Mouse (Mus musculus) erythroblast, adult 5-6 weeks (primary cell): ENCODE results near the gene A530032D15Rik. TPM values are rescaled to one million over a fixed set of nuclear protein-coding genes. Genes with fewer than 3 reads are reported as not detected.
"Not testable (repeated sequence)": the region's sequence is repeated elsewhere in the genome, so short reads cannot be mapped to it uniquely, and the experiment has no call there.

Experiments used
- ATAC-seq: replicated peaks from 2 replicates; pipeline ENCODE4 v1.8.0; 2016; ENCODE audit warnings: moderate number of reproducible peaks, mild to moderate bottlenecking, moderate TSS enrichment, inconsistent platforms; ENCODE audit not compliant: poor library complexity, low FRiP score, severe bottlenecking
- total RNA-seq, 2 experiments: library from RNA; stranded (forward) in 1 of 2; stranded (reverse) in 1 of 2; fragments of 150-400 nt in 1 of 2; fragments of 200-764, 138-1000 nt in 1 of 2; gene quantifications; 2 replicates each; pipeline versions ENCODE4 v1.2.3 to v1.2.4; 2015 to 2017; ENCODE audit warnings: low replicate concordance in 2 of 2

A530032D15Rik gene
- 2.1 TPM in 1 of 2 replicates, not detected in the other for total RNA-seq (2015; ENCODE audit: low replicate concordance)
- total RNA-seq (2017; ENCODE audit: low replicate concordance), result 3.2 and 9.4 TPM in 2 replicates

DNA sequence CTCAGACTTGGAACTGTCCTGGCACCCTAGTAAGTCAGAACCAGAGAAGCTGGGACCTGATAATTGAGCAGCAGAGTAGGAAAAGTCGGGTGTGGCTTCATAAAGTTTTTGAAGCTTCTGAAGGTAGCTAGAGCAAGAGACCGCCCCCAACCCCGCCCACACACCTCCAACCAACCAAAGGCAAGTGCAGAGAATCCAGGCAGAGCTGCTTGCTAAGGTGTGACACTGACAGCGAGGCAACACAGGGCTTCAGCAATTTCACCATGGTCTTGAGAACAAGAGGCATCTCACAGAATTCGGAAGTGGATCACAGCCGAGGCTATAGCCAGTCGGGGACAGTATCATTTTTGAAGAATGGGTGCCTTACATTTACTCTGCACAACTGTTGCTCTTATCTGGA is at the start of gene A530032D15Rik:
Gene A530032D15Rik, minus strand, starts transcription at position 101 of the 400 bp plus-strand sequence.
- ATAC-seq, result not testable (repeated sequence)

- ATAC-seq, result not testable (repeated sequence)
Observed at GRCm38 (mm10) chr1:85155151-85155550, 45.5 kb upstream of the A530032D15Rik start.

GRCm38 (mm10) chr1:85133671-85134070 is 24.0 kb upstream of the A530032D15Rik start:
- ATAC-seq, result not testable (repeated sequence)

DNA sequence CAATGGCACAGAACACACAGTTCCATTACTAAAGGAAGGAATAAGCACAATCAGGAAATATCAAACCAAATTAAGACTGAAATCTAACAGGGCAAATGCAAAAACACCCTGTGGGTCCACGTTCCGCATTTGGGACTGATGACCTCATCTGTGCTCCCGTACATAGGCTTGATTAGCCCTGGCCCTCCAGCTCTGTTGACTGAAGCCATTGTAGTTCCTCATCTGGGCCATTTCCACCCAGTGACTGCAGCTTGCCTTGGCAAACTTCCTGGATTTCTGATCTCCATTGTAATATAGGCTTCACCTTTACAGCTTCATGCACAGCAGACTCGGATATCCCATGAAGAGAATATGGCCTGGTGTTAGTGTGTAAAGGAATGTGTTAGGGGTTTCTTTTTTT is 12.2 kb upstream of the A530032D15Rik start:
- not testable (repeated sequence) for ATAC-seq

DNA sequence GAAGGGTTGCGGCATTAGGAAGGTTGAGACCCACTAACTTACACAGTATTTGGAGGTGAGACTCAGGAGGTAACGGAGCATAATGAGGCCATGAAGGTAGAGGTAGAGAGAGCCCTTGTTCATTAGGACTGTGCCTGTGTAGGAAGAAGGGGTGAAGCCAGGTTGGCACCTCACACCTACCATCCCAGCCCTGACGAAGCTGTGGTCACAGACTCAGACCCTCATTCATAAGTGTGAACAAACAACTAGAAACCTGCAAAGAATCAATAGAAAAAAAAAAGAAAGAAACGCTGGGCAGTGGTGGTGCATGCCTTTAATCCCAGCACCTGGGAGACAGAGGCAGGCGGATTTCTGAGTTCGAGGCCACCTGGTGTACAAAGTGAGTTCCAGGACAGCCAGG is 8.7 kb upstream of the A530032D15Rik start:
- ATAC-seq, result not testable (repeated sequence)

- not testable (repeated sequence) for ATAC-seq
Observed at GRCm38 (mm10) chr1:85117537-85117936, 7.9 kb upstream of the A530032D15Rik start.

- not testable (repeated sequence) for ATAC-seq
Observed at GRCm38 (mm10) chr1:85114666-85115402, 5.2 kb upstream of the A530032D15Rik start.

- ATAC-seq, result not testable (repeated sequence)
Observed at GRCm38 (mm10) chr1:85114078-85114477, 4.4 kb upstream of the A530032D15Rik start.

DNA sequence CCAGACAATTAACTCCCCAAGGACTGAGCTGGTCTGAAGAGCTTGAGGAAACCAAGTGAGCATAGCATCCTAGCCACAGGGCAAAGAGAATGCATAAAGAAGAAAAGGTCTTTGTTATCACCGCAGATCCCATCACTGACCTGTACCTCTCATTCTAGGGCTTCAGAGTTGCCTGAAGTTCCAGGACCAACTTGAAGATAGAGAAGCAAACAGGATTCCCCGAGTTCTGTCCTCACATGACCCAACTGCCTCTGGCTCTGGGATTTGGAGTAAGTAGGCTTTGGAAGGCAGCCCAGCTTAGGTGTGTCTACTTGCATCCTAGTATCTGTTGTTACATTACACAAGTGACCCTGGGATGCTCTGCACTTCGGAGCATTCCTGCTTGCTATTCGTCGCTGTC is 3.2 kb upstream of the A530032D15Rik start:
- ATAC-seq, result not testable (repeated sequence)

- ATAC-seq, result not testable (repeated sequence)
Observed at GRCm38 (mm10) chr1:85112266-85112665, 2.6 kb upstream of the A530032D15Rik start.

DNA sequence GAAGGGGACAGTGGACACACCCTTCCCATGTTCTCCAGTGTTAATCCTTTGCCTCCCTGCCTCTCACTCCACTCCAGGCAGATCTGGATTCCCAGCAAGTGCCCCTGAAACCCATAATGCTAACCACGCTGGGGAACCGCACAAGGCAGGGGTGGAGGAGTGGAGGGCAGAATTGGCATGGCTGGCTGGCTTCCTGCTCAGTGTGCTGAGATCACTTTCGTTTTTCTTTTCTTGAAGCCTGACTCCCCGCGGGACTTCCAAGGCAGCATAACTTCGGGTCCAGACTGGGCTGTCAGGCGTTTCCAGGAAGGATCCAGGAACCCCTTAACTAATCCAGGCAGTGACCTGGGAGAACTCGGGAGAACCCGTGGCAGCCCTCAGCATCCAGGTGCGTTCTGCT is 1.9 kb upstream of the A530032D15Rik start:
- not testable (repeated sequence) for ATAC-seq

- not testable (repeated sequence) for ATAC-seq
Observed at GRCm38 (mm10) chr1:85110876-85111275, 1.2 kb upstream of the A530032D15Rik start.

DNA sequence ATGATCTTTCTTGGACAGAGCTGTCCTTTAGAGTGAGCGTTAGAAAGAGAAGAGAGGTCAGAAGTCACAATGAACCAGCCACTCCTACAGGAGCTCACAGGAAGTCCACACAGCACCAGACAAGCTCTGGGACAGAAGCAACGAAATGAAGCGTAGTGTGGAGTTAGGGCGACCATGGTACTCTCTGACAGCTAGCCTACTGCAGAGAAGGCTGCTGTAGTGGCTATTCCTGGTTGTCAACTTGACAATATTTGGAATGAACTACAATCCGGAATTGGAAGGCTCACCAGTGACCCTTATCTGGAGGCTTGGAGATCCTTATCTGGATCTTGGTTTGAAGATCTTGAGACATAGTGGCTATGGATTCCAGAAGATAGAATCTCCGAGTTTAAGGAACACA is 3.6 kb downstream of the A530032D15Rik start:
- not testable (repeated sequence) for ATAC-seq

DNA sequence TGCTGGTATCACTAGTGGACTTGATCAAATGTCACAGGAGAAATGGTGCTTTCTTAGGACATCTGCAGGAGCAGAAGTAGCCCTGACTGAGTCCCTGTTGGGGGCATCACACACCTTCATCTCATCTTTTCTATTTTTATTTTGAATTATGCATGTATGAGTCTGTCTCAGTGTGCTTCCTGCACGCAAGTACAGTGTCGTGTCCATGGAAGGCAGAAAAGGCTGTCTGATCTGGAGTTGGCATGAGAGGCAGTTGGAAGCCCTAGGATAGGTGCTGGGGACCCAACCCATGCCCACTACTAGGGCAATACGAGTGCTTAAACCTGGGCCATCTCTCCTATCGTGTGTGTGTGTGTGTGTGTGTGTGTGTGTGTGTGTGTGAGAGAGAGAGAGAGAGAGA is 4.3 kb downstream of the A530032D15Rik start:
- not testable (repeated sequence) for ATAC-seq

DNA sequence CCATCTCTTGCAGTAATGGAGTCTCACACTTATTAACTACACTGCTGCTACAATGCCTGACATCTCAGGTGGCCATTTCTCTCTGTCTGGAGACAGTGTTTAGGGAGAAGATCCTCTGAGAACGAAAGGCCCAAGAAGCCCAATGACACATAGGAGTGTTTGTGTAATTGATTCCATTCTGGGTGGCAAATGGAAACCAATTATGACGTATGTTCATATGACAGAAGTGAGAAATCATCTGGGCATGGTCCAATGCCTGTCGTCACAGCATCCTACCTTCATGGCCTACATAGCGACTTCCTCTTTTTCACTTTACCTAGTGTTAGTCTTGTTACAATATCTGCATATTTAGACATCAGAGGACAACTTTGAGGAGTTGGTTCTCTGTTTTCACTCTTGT is 7.9 kb downstream of the A530032D15Rik start:
- not testable (repeated sequence) for ATAC-seq

GRCm38 (mm10) chr1:85099864-85100263 is 9.8 kb downstream of the A530032D15Rik start, which contains the start of gene Gm10553:
TSS of gene Gm10553 (plus strand) at chr1:85100164.
- ATAC-seq, result not testable (repeated sequence)

DNA sequence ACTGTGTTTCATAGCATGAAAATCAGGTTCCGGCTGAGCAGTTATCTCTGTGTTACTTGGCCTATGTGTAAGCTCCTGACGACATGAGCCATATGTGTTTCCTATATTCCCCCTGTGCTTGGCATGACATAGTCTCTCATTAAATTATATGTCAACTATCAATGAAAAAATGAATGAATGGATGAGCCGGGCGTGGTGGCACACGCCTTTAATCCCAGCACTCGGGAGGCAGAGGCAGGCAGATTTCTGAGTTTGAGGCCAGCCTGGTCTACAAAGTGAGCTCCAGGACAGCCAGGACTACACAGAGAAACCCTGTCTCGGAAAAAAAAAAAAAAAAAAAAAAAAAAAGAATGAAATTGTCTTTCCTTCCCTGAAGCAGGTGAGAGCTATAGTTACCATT is 10.6 kb downstream of the A530032D15Rik start:
- not testable (repeated sequence) for ATAC-seq

GRCm38 (mm10) chr1:85093011-85093572 is 16.6 kb downstream of the A530032D15Rik start:
- not testable (repeated sequence) for ATAC-seq

GRCm38 (mm10) chr1:85092169-85092568 is 17.5 kb downstream of the A530032D15Rik start:
- ATAC-seq, result not testable (repeated sequence)

GRCm38 (mm10) chr1:85086211-85086610 is 23.4 kb downstream of the A530032D15Rik start:
- ATAC-seq, result not testable (repeated sequence)

GRCm38 (mm10) chr1:85084803-85085202 is 24.9 kb downstream of the A530032D15Rik start:
- ATAC-seq, result not testable (repeated sequence)
